In genomic region chr11:68864544-68865189, GRCm38 (mm10) we compare ENCODE assay signal across 9 mouse cellular contexts. TPM values are rescaled to one million over a fixed set of nuclear protein-coding genes. Genes with fewer than 3 reads are reported as not detected.
DNase-seq lines count a peak whose midpoint lies in the region; ATAC-seq lines count a peak whose summit lies in the region.
"Had no signal": no experiment of that assay in that cellular context is flagged by ENCODE, and none has a peak within 500 bp of the region (broad histone marks: within the 10 kb centered on the region; RNA-seq: fewer than 3 reads in every experiment).

No protein-coding gene starts in this region.

- no peak overlapping the region for H3K9ac ChIP-seq in intestine, embryonic 16.5 days (ENCODE audit: low read depth, low read length)
- no peak overlapping the region for H3K9ac ChIP-seq in lung, embryonic 15.5 days
- no peak overlapping the region for H3K9ac ChIP-seq in midbrain, embryonic 16.5 days (ENCODE audit: low read depth, low read length)

- WGBS in intestine, embryonic 16.5 days: 30% methylated on average over 9 of the region's 9 CpGs
- 19% methylated on average over 9 of the region's 9 CpGs for WGBS in lung, embryonic 15.5 days
- 56% methylated on average over 9 of the region's 9 CpGs for WGBS in midbrain, embryonic 16.5 days

- ATAC-seq in intestine, embryonic 16.5 days: peak; percentile 68
- peak; percentile 86 for ATAC-seq in lung, embryonic 15.5 days (ENCODE audit: borderline replicate concordance, extremely low read depth, low FRiP score, low TSS enrichment)
- no peak for ATAC-seq in cerebellum, adult (ENCODE audit: insufficient number of reproducible peaks, low FRiP score, low TSS enrichment)
- no peak for ATAC-seq in midbrain, embryonic 16.5 days

- no peak overlapping the region for H3K4me3 ChIP-seq in intestine, embryonic 16.5 days (ENCODE audit: low read length)
- no peak overlapping the region for H3K4me3 ChIP-seq in lung, embryonic 15.5 days
- no peak overlapping the region for H3K4me3 ChIP-seq in midbrain, embryonic 16.5 days (ENCODE audit: low read depth, low read length)

- no peak overlapping the region for H3K27ac ChIP-seq in intestine, embryonic 16.5 days (ENCODE audit: low read length)
- peak overlapping the region; percentile 34; the same call in 1 of the 2 replicates for H3K27ac ChIP-seq in lung, embryonic 15.5 days
- H3K27ac ChIP-seq in midbrain, embryonic 16.5 days (ENCODE audit: low read length): no peak overlapping the region

- H3K27me3 ChIP-seq in intestine, embryonic 16.5 days (replicated peaks; ENCODE audit: control insufficient read depth, insufficient read depth, low read length): no peaks in the 10 kb centered on the region
- no peaks in the 10 kb centered on the region for H3K27me3 ChIP-seq in lung, embryonic 15.5 days
- no peaks in the 10 kb centered on the region for H3K27me3 ChIP-seq in midbrain, embryonic 16.5 days (ENCODE audit: control insufficient read depth, insufficient read depth, low read depth, low read length)

- DNase-seq in right cerebral cortex, postnatal 14 days: peak; percentile 21
- DNase-seq in right cerebral cortex, postnatal 25 days: no peak
- peak; percentile 93 for DNase-seq in gastrocnemius, adult 18-20 months (ENCODE audit: low spot score)
- DNase-seq in left cerebral cortex, adult 18-20 months (ENCODE audit: low spot score in 2 of 2): no peak

- H3K4me1 ChIP-seq in intestine, embryonic 16.5 days (ENCODE audit: control insufficient read depth, insufficient read depth, low read length): peaks cover 5% of the 10 kb centered on the region
- H3K4me1 ChIP-seq in lung, embryonic 15.5 days: peaks cover 24% of the 10 kb centered on the region
- H3K4me1 ChIP-seq in midbrain, embryonic 16.5 days (ENCODE audit: control insufficient read depth, insufficient read depth, low read length): no peaks in the 10 kb centered on the region

- no peaks in the 10 kb centered on the region for H3K9me3 ChIP-seq in intestine, embryonic 16.5 days (ENCODE audit: control insufficient read depth, low read length)
- no peaks in the 10 kb centered on the region for H3K9me3 ChIP-seq in lung, embryonic 15.5 days
- H3K9me3 ChIP-seq in midbrain, embryonic 16.5 days (replicated peaks; ENCODE audit: control insufficient read depth, low read length, poor library complexity, severe bottlenecking): no peaks in the 10 kb centered on the region

- no peaks in the 10 kb centered on the region for H3K36me3 ChIP-seq in intestine, embryonic 16.5 days (ENCODE audit: control insufficient read depth, insufficient read depth, low read length)
- H3K36me3 ChIP-seq in lung, embryonic 15.5 days: no peaks in the 10 kb centered on the region
- H3K36me3 ChIP-seq in midbrain, embryonic 16.5 days (ENCODE audit: control insufficient read depth, insufficient read depth, low read length): no peaks in the 10 kb centered on the region

- no peak overlapping the region for H3K4me2 ChIP-seq in intestine, embryonic 16.5 days (ENCODE audit: low read depth, low read length)
- no peak overlapping the region for H3K4me2 ChIP-seq in lung, embryonic 15.5 days
- H3K4me2 ChIP-seq in midbrain, embryonic 16.5 days (ENCODE audit: low read length): no peak overlapping the region

RNA-seq across cellular contexts. Expression of gene Ndel1, which starts 7.0 kb away (rescaled TPM):
- total RNA-seq in gastrocnemius, adult 18-20 months (2021): 100 to 1,000 TPM in 1 of 2 experiments, 10 to 100 TPM in 1; 78.2 to 106 TPM
- polyA plus RNA-seq in intestine, embryonic 16.5 days (2015; fragmentation: Nextera tagmentation; extraction: Ambion mirVana): 70.4 and 73.6 TPM in 2 replicates
- polyA plus RNA-seq in lung, embryonic 15.5 days (2015; fragmentation: Nextera tagmentation; extraction: Ambion mirVana): 72.8 and 77.1 TPM in 2 replicates
- total RNA-seq in left cerebral cortex, adult 18-20 months (2021): 100 to 1,000 TPM; 110 to 127 TPM
- 108 TPM in 2 replicates for polyA plus RNA-seq in midbrain, embryonic 16.5 days (2015; fragmentation: Nextera tagmentation; extraction: Ambion mirVana)

RNA-seq across cellular contexts. Expression of gene Rnf222, which starts 23.7 kb away (rescaled TPM):
- not detected for total RNA-seq in gastrocnemius, adult 18-20 months (2021)
- polyA plus RNA-seq in intestine, embryonic 16.5 days (2015; fragmentation: Nextera tagmentation; extraction: Ambion mirVana): 0.34 and 0.54 TPM in 2 replicates
- polyA plus RNA-seq in lung, embryonic 15.5 days (2015; fragmentation: Nextera tagmentation; extraction: Ambion mirVana): 0.16 TPM in 2 replicates
- not detected for total RNA-seq in left cerebral cortex, adult 18-20 months (2021)
- not detected in 2 replicates for polyA plus RNA-seq in midbrain, embryonic 16.5 days (2015; fragmentation: Nextera tagmentation; extraction: Ambion mirVana)
- total RNA-seq: left cerebral cortex, postnatal 14 days had no signal

RNA-seq across cellular contexts. Expression of gene Rpl26, which starts 36.7 kb away (rescaled TPM):
- total RNA-seq in gastrocnemius, adult 18-20 months (2021): 100 to 1,000 TPM; 639 to 682 TPM
- 784 and 889 TPM in 2 replicates for polyA plus RNA-seq in intestine, embryonic 16.5 days (2015; fragmentation: Nextera tagmentation; extraction: Ambion mirVana)
- polyA plus RNA-seq in lung, embryonic 15.5 days (2015; fragmentation: Nextera tagmentation; extraction: Ambion mirVana): 880 and 922 TPM in 2 replicates
- 100 to 1,000 TPM; 894 to 903 TPM for total RNA-seq in left cerebral cortex, adult 18-20 months (2021)
- 508 and 533 TPM in 2 replicates for polyA plus RNA-seq in midbrain, embryonic 16.5 days (2015; fragmentation: Nextera tagmentation; extraction: Ambion mirVana)

Comparison
In these comparisons a context has a peak if more than half of its experiments do, and no peak if none do; other contexts are left out.
1. DNase-seq: peak in right cerebral cortex, postnatal 14 days (single experiment) and gastrocnemius, adult 18-20 months (single experiment); none in right cerebral cortex, postnatal 25 days (single experiment) and left cerebral cortex, adult 18-20 months (0 of 2).
2. ATAC-seq: peak in intestine, embryonic 16.5 days (single experiment) and lung, embryonic 15.5 days (single experiment); none in cerebellum, adult (single experiment) and midbrain, embryonic 16.5 days (single experiment).